Mouse (Mus musculus): Measurements from ENCODE around the gene Cdk7. TPM values are rescaled to one million over a fixed set of nuclear protein-coding genes. Genes with fewer than 3 reads are reported as not detected.
A peak's percentile ranks its signal among the peaks of the same experiment; 100 is the strongest.

Cdk7 gene
- polyA plus RNA-seq, 1 experiment from 2014 or later = 39.8 TPM

DNA sequence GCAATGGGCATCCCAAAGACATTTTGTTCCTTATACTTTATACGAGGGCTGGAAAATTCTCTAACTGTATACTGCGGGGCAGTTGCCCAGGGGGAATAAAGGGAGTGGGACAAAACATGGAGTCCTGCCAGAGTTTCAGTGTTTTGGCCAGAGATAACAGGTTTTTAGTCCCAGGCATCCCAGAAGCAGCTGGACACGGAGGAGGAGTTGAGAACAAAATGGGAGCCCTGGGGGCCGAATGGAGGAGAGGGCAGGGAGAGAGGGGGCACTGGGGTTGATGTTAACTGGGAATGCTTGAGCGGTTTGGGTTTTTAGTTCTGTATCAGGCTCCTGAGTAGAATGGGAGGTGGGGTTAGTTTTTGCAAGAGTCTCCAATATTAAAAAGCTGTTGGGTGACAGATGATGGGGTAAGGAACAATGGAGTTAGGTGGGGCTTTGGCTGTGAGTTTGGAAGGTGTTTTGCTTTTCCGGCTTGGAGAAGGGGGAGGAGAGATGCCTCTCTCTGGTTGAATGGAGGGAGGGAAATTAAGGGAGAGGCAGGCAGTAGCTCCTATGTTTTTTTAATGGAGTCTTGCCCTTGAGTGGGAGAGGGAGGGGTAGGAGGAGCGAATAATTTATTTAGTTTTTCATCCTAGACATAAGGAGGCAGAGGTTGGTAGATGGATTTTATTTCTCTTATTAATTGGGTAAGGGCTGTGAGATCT is 6.5 kb downstream of the Cdk7 start:
- Histone ChIP-seq H3K36me3 (peaks cover 42% of the 10 kb centered on the region), H3K9ac (no peak overlapping the region), H3K4me3 (no peak overlapping the region), H3K27me3 (no peaks in the 10 kb centered on the region), H3K4me1 (replicated peaks) (peaks cover 20% of the 10 kb centered on the region), H3K4me2 (no peak overlapping the region), H3K9me3 (no peaks in the 10 kb centered on the region), H3K27ac (replicated peaks) (0 out of 2 replicates have a peak overlapping the region, but pooled peaks have one; percentile 30)
- peak; percentile 56; the same call in 1 of the 2 replicates for ATAC-seq (ENCODE audit: low FRiP score, low read depth)
- 58% methylated on average over 7 of the region's 7 CpGs for WGBS

DNA sequence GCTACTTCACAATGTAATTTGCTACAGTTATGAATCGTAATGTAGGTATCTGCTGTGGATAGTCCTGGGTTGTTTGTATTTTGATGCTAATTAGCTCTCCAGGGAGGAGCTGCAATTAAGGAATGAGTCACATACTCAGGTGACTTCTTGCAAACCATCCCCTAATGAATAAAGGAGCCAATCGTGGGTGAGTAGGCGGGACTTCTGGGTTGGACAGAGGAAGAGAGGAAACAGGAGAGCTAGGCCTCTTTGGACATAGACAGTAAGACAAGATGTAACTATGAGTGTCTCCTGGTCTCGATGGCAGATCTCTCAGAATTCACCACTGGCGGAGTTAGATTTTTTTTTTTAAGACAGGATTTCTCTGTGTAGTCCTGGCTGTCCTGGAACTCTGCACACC is 9.1 kb downstream of the Cdk7 start:
- Histone ChIP-seq H3K27ac (replicated peaks) (no peak overlapping the region), H3K36me3 (peaks cover 49% of the 10 kb centered on the region), H3K4me1 (replicated peaks) (peaks cover 7% of the 10 kb centered on the region; the same call in 1 of the 2 replicates), H3K27me3 (no peaks in the 10 kb centered on the region), H3K4me3 (no peak overlapping the region), H3K9ac (no peak overlapping the region), H3K9me3 (no peaks in the 10 kb centered on the region), H3K4me2 (no peak overlapping the region)
- ATAC-seq (ENCODE audit: low FRiP score, low read depth) = no peak
- WGBS = 91% methylated on average over 5 of the region's 5 CpGs

DNA sequence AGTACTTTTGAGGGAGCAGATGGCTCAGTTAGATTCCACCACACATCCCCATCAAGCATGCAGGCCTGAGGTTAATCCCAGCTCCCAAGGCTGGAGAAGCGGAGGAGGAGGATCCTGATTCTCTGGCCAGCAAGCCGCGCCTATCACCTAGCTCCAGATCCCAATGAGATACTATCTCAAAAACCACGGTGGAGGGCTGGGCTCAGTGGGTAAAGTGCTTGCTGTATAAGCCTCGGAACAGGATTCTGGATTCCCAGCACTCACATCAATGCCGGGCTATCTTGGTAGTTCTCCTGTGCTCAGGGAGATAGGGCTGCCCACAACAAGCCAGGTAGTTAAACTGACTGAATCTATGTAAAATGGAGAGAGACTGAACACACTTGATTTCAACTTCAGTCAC is 15.3 kb downstream of the Cdk7 start:
- Histone ChIP-seq H3K27me3 (no peaks in the 10 kb centered on the region), H3K4me3 (no peak overlapping the region), H3K9me3 (no peaks in the 10 kb centered on the region), H3K4me1 (replicated peaks) (no peaks in the 10 kb centered on the region), H3K9ac (no peak overlapping the region), H3K36me3 (peaks cover 63% of the 10 kb centered on the region), H3K4me2 (no peak overlapping the region), H3K27ac (replicated peaks) (no peak overlapping the region)
- no peak for ATAC-seq (ENCODE audit: low FRiP score, low read depth)
- WGBS = 92% methylated on average over 6 of the region's 6 CpGs

DNA sequence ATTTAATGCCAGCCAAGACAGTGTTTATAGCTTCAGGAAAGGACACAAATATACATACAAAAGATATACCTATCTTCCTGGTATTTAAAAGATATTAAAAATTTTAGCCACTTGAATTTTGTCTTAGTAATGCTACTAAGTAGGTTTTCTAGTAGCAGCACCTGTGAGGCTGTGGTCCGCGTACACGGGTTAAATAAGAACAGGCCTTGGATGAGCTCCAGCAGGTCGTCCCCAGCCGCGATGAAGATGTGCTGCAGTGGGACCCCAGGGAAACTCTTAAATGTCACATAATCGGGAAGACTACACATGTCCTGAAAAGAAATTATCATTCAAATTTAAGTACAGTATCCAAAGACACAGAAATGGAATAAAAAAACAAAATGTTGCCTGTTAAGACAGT is 24.5 kb downstream of the Cdk7 start:
- Histone ChIP-seq H3K9ac (no peak overlapping the region), H3K27me3 (no peaks in the 10 kb centered on the region), H3K27ac (replicated peaks) (no peak overlapping the region), H3K4me1 (replicated peaks) (no peaks in the 10 kb centered on the region), H3K9me3 (no peaks in the 10 kb centered on the region), H3K4me2 (no peak overlapping the region), H3K4me3 (no peak overlapping the region), H3K36me3 (peaks cover 85% of the 10 kb centered on the region)
- no peak for ATAC-seq (ENCODE audit: low FRiP score, low read depth)
- 90% methylated on average over 7 of the region's 7 CpGs for WGBS

DNA sequence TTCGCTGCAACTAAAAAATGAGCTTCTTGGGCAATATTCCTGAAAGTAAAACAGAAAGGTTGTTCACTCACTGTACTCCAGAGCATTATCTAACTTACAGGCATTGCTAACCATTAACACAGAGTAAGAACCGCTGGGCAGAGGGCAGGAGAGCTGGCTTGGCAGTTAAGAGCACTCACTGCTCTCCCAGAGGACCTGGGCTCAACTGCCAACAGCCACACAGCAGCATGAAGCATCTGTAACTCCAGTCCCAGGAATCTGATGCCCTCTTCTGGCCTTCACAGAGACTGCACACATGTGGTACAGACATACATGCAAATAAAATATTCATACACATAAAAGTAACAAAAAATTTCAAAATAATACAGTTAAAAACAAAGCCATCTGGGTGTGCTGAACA is 27.3 kb downstream of the Cdk7 start:
- H3K9ac ChIP-seq = no peak overlapping the region
- 98% methylated on average over 2 of the region's 2 CpGs for whole genome bisulfite sequencing
- no peaks in the 10 kb centered on the region for H3K27me3 ChIP-seq
- H3K27ac ChIP-seq (replicated peaks) = no peak overlapping the region
- no peaks in the 10 kb centered on the region for H3K4me1 ChIP-seq (replicated peaks)
- H3K9me3 ChIP-seq = no peaks in the 10 kb centered on the region
- no peak overlapping the region for H3K4me2 ChIP-seq
- ATAC-seq (ENCODE audit: low FRiP score, low read depth) = no peak
- peaks cover 74% of the 10 kb centered on the region for H3K36me3 ChIP-seq
- H3K4me3 ChIP-seq = no peak overlapping the region

DNA sequence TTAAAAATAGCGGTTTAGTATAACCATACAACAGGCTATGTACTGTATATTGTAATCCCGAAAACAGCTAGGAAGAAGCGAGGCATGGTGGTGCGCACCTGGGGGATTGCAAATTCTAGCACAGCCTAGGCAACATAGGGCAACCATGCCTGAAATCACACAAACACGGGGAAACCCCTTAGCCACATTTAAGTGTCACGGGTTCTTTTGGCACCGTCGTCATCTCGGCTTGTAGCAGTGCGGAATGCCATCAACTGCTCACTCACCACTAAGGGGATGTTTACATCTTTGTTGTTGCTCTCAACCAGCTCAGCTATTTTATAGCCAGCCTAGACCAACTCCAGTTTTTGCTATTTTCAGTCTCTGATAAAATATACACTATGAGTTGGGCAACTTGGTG is 31.9 kb downstream of the Cdk7 start:
- no peaks in the 10 kb centered on the region for H3K9me3 ChIP-seq
- H3K36me3 ChIP-seq = peaks cover 51% of the 10 kb centered on the region
- no peak overlapping the region for H3K27ac ChIP-seq (replicated peaks)
- H3K9ac ChIP-seq = no peak overlapping the region
- no peak overlapping the region for H3K4me3 ChIP-seq
- H3K27me3 ChIP-seq = no peaks in the 10 kb centered on the region
- no peak for ATAC-seq (ENCODE audit: low FRiP score, low read depth)
- WGBS = 95% methylated on average over 10 of the region's 10 CpGs
- H3K4me2 ChIP-seq = no peak overlapping the region
- no peaks in the 10 kb centered on the region for H3K4me1 ChIP-seq (replicated peaks)

DNA sequence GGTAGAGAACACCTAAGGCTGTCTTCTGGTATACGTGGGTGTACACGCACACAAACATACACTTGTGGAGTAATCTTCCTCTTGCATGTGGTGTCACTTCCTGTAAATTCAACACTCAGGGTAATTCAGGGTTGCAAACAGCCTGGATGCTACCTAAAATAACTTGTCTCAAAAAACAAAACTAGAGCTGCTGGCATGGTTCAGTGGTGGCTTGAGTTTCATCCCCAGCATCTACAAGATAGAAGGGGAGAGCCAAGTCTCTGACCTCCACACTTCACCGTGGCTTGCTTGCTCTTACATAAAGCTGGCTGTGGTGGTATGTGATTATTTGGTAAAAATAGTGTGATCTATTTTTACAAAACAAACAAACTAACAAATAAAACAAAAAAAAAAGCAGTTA is 33.2 kb downstream of the Cdk7 start:
- Histone ChIP-seq H3K9ac (no peak overlapping the region), H3K27me3 (no peaks in the 10 kb centered on the region), H3K4me2 (no peak overlapping the region), H3K4me3 (no peak overlapping the region), H3K4me1 (replicated peaks) (no peaks in the 10 kb centered on the region), H3K9me3 (no peaks in the 10 kb centered on the region), H3K36me3 (peaks cover 38% of the 10 kb centered on the region), H3K27ac (replicated peaks) (no peak overlapping the region)
- no peak for ATAC-seq (ENCODE audit: low FRiP score, low read depth)
- 99% methylated on average over 3 of the region's 3 CpGs for WGBS

DNA sequence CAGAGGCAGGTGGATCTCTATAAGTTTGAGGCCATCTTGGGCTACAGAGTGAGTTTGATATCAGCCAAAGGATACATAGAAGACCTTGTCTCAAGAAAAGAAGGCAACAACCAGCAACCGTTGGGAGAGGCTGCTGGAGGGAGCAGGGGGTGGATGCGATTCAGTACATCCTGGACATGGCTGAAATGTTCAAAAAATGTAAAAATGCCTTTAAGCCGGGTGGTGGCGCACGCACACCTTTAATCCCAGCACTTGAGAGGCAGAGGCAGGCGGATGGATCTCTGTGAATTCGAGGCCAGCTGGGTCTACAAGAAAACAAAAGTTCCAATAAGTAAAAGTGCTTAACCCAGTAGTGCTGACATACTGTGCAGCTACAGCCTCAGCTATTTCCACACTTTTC is 43.2 kb downstream of the Cdk7 start:
- Histone ChIP-seq H3K9me3 (no peaks in the 10 kb centered on the region), H3K4me2 (no peak overlapping the region), H3K9ac (no peak overlapping the region), H3K4me1 (replicated peaks) (no peaks in the 10 kb centered on the region), H3K27me3 (no peaks in the 10 kb centered on the region), H3K27ac (replicated peaks) (no peak overlapping the region), H3K36me3 (no peaks in the 10 kb centered on the region), H3K4me3 (no peak overlapping the region)
- WGBS = 66% methylated on average over 7 of the region's 7 CpGs
- no peak for ATAC-seq (ENCODE audit: low FRiP score, low read depth)

DNA sequence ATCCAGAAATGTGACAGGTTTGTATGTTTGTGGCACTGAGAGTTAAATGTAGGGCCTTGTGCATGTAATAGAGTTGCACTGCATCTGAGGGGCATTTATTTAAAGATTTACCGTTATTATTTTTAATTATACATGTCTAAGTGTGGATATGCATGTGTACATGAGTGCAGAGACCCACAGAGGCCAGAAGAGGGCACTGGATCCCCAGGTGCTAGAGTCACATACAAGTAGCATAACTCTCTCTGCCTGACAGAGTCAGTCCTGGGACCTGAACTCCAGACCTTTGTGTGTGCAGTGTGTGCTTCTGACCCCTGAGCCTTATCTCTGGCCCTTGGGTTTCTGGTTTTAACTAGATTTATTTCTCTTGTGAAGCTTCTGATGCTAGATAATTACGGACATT is 46.4 kb downstream of the Cdk7 start:
- no peak overlapping the region for H3K27ac ChIP-seq (replicated peaks)
- no peak overlapping the region for H3K4me2 ChIP-seq
- no peaks in the 10 kb centered on the region for H3K9me3 ChIP-seq
- H3K27me3 ChIP-seq = no peaks in the 10 kb centered on the region
- no peaks in the 10 kb centered on the region for H3K4me1 ChIP-seq (replicated peaks)
- WGBS = 77% methylated on average over 2 of the region's 2 CpGs
- H3K4me3 ChIP-seq = no peak overlapping the region
- ATAC-seq (ENCODE audit: low FRiP score, low read depth) = no peak
- H3K36me3 ChIP-seq = no peaks in the 10 kb centered on the region
- H3K9ac ChIP-seq = no peak overlapping the region

DNA sequence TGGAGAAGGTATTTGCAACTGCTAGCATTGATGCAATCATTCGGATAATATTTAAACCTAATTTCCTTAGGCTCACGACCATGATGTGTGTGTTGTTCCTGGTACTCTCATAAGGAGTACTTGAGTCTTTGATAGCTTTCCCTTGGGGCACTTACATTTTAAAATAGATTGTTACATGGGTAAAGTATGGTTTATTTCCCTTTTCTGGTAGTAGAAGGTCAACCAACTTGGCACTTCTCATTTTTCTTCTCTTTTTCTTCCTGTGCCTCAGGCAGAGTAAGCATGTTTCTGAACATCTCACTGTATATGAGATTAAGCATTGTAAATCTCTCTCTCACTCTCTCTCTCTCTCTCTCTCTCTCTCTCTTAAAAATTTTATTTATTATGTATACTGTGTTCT is 47.9 kb downstream of the Cdk7 start:
- Histone ChIP-seq H3K4me1 (replicated peaks) (no peaks in the 10 kb centered on the region), H3K27me3 (no peaks in the 10 kb centered on the region), H3K36me3 (no peaks in the 10 kb centered on the region), H3K27ac (replicated peaks) (no peak overlapping the region), H3K9ac (no peak overlapping the region), H3K4me2 (no peak overlapping the region), H3K9me3 (no peaks in the 10 kb centered on the region), H3K4me3 (no peak overlapping the region)
- no peak for ATAC-seq (ENCODE audit: low FRiP score, low read depth)
- 81% methylated on average over 2 of the region's 2 CpGs for WGBS

DNA sequence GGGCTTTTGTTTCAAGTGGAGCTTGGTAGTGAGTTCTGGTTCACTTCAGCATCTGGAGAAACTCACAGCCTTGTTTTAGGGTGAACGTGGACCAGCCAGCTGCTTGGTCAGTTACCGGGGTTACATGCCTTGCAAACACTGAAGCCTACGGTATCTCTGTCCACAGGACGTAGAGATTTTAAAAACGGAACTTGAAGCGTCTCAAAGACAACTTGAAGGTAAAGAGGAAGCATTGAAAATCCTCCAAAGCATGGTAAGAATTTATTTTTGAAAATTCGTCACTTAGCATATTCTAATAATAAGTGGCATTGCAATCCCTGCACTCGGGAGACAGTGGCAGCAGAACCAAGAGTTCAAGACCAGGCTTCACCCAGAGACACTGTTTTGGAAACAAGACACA is 49.1 kb downstream of the Cdk7 start:
- no peaks in the 10 kb centered on the region for H3K9me3 ChIP-seq
- H3K4me1 ChIP-seq (replicated peaks) = no peaks in the 10 kb centered on the region
- WGBS = 88% methylated on average over 8 of the region's 8 CpGs
- H3K36me3 ChIP-seq = no peaks in the 10 kb centered on the region
- no peak overlapping the region for H3K4me2 ChIP-seq
- ATAC-seq (ENCODE audit: low FRiP score, low read depth) = no peak
- H3K27ac ChIP-seq (replicated peaks) = no peak overlapping the region
- H3K9ac ChIP-seq = no peak overlapping the region
- H3K27me3 ChIP-seq = no peaks in the 10 kb centered on the region
- H3K4me3 ChIP-seq = no peak overlapping the region

DNA sequence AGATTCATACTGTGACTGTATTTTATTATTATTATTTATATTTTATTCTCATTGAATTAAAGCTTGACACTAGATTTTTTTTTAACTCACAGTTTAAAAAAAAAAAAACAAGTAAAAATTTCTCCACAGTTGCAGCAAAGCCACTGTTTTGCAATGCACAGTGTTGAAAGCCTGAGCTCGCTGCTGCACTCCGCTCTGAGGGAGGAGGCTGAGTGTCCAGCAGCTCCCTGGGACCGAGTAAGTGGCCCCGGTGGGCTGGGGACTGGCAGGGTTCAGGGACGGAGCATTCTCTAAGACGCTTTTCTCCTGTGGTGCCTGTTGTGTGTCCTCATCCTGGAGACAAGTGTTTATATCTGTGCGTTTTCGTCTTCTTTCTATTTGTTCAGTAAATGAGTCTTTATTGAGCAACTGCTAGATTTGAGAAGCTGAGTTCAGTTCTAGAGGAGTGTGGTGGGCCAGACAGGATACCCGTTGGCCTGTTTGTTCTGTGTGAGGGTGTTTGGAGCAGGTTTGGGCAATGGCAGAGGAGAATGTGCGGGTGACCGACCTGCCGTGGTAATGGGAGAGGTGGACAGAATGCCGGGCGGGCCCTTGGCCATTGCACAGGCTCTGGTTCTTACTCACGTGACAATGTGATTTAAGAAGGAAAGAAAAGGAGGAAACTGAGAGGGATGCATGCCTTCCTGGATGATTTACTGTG is 54.7 kb downstream of the Cdk7 start:
- Histone ChIP-seq H3K27ac (replicated peaks) (no peak overlapping the region), H3K36me3 (no peaks in the 10 kb centered on the region), H3K27me3 (no peaks in the 10 kb centered on the region), H3K4me1 (replicated peaks) (no peaks in the 10 kb centered on the region), H3K4me2 (no peak overlapping the region), H3K9me3 (no peaks in the 10 kb centered on the region), H3K9ac (no peak overlapping the region), H3K4me3 (no peak overlapping the region)
- ATAC-seq (ENCODE audit: low FRiP score, low read depth) = no peak
- WGBS = 88% methylated on average over 15 of the region's 15 CpGs
